Mouse (Mus musculus): Measurements from ENCODE around the gene Mybpc2.

Gene Mybpc2

GRCm38 (mm10) chr7:44523056-44523455, 1.4 kb downstream of the Mybpc2 start:
- no peaks in the 10 kb centered on the region for H3K27me3 ChIP-seq (ENCODE audit: control insufficient read depth, insufficient read depth, low read length, poor library complexity, severe bottlenecking)
- DNase-seq (ENCODE audit: low read depth, low spot score): no peak
- peaks cover 9% of the 10 kb centered on the region; the same call in 1 of the 2 replicates for H3K36me3 ChIP-seq (ENCODE audit: control insufficient read depth, insufficient read depth, low read length, poor library complexity, severe bottlenecking)

- H3K27me3 ChIP-seq (ENCODE audit: control insufficient read depth, insufficient read depth, low read length, poor library complexity, severe bottlenecking): no peaks in the 10 kb centered on the region
- no peaks in the 10 kb centered on the region for H3K36me3 ChIP-seq (ENCODE audit: control insufficient read depth, insufficient read depth, low read length, poor library complexity, severe bottlenecking)
- peak; percentile 86 for DNase-seq (ENCODE audit: low read depth, low spot score)
Observed at GRCm38 (mm10) chr7:44521710-44522109, 2.7 kb downstream of the Mybpc2 start.

- Histone ChIP-seq H3K36me3 (ENCODE audit: control insufficient read depth, insufficient read depth, low read length, poor library complexity, severe bottlenecking) (no peaks in the 10 kb centered on the region), H3K27me3 (ENCODE audit: control insufficient read depth, insufficient read depth, low read length, poor library complexity, severe bottlenecking) (no peaks in the 10 kb centered on the region)
- peak; percentile 54 for DNase-seq (ENCODE audit: low read depth, low spot score)
Observed at GRCm38 (mm10) chr7:44520990-44521389, 3.5 kb downstream of the Mybpc2 start.

- Histone ChIP-seq H3K36me3 (ENCODE audit: control insufficient read depth, insufficient read depth, low read length, poor library complexity, severe bottlenecking) (no peaks in the 10 kb centered on the region), H3K27me3 (ENCODE audit: control insufficient read depth, insufficient read depth, low read length, poor library complexity, severe bottlenecking) (no peaks in the 10 kb centered on the region)
- DNase-seq (ENCODE audit: low read depth, low spot score): peak; percentile 54
Observed at GRCm38 (mm10) chr7:44519240-44519913, 5.1 kb downstream of the Mybpc2 start.

GRCm38 (mm10) chr7:44507491-44507890, 17.0 kb downstream of the Mybpc2 start:
- H3K27me3 ChIP-seq (ENCODE audit: control insufficient read depth, insufficient read depth, low read length, poor library complexity, severe bottlenecking): no peaks in the 10 kb centered on the region
- no peak for DNase-seq (ENCODE audit: low read depth, low spot score)
- H3K36me3 ChIP-seq (ENCODE audit: control insufficient read depth, insufficient read depth, low read length, poor library complexity, severe bottlenecking): no peaks in the 10 kb centered on the region

- Histone ChIP-seq H3K36me3 (ENCODE audit: control insufficient read depth, insufficient read depth, low read length, poor library complexity, severe bottlenecking) (no peaks in the 10 kb centered on the region), H3K27me3 (ENCODE audit: control insufficient read depth, insufficient read depth, low read length, poor library complexity, severe bottlenecking) (no peaks in the 10 kb centered on the region)
- DNase-seq (ENCODE audit: low read depth, low spot score): peak; percentile 91
Observed at GRCm38 (mm10) chr7:44501563-44502115, 22.8 kb downstream of the Mybpc2 start.

- Histone ChIP-seq H3K36me3 (ENCODE audit: control insufficient read depth, insufficient read depth, low read length, poor library complexity, severe bottlenecking) (no peaks in the 10 kb centered on the region), H3K27me3 (ENCODE audit: control insufficient read depth, insufficient read depth, low read length, poor library complexity, severe bottlenecking) (no peaks in the 10 kb centered on the region)
- DNase-seq (ENCODE audit: low read depth, low spot score): no peak
Observed at GRCm38 (mm10) chr7:44500046-44500445, 24.4 kb downstream of the Mybpc2 start.

GRCm38 (mm10) chr7:44498922-44499321, 25.5 kb downstream of the Mybpc2 start:
- H3K27me3 ChIP-seq (ENCODE audit: control insufficient read depth, insufficient read depth, low read length, poor library complexity, severe bottlenecking): no peaks in the 10 kb centered on the region
- H3K36me3 ChIP-seq (ENCODE audit: control insufficient read depth, insufficient read depth, low read length, poor library complexity, severe bottlenecking): no peaks in the 10 kb centered on the region; the same call in 1 of the 2 replicates
- no peak for DNase-seq (ENCODE audit: low read depth, low spot score)

- no peak for DNase-seq (ENCODE audit: low read depth, low spot score)
- no peaks in the 10 kb centered on the region; the same call in 1 of the 2 replicates for H3K36me3 ChIP-seq (ENCODE audit: control insufficient read depth, insufficient read depth, low read length, poor library complexity, severe bottlenecking)
Observed at GRCm38 (mm10) chr7:44497361-44498055, 26.9 kb downstream of the Mybpc2 start.

GRCm38 (mm10) chr7:44496771-44497109, 27.7 kb downstream of the Mybpc2 start:
- no peak for DNase-seq (ENCODE audit: low read depth, low spot score)
- peaks cover 3% of the 10 kb centered on the region for H3K36me3 ChIP-seq (ENCODE audit: control insufficient read depth, insufficient read depth, low read length, poor library complexity, severe bottlenecking)
- no peaks in the 10 kb centered on the region for H3K27me3 ChIP-seq (ENCODE audit: control insufficient read depth, insufficient read depth, low read length, poor library complexity, severe bottlenecking)

More at GRCm38 (mm10) chr7:44497361-44498055, 26.9 kb downstream of the Mybpc2 start:
- H3K27me3 ChIP-seq (ENCODE audit: control insufficient read depth, insufficient read depth, low read length, poor library complexity, severe bottlenecking): no peaks in the 10 kb centered on the region

- Histone ChIP-seq H3K36me3 (ENCODE audit: control insufficient read depth, insufficient read depth, low read length, poor library complexity, severe bottlenecking) (peaks cover 5% of the 10 kb centered on the region), H3K27me3 (ENCODE audit: control insufficient read depth, insufficient read depth, low read length, poor library complexity, severe bottlenecking) (no peaks in the 10 kb centered on the region)
- peak; percentile 100 for DNase-seq (ENCODE audit: low read depth, low spot score)
Observed at GRCm38 (mm10) chr7:44495992-44496770, 28.3 kb downstream of the Mybpc2 start, which contains the start of the genes Emc10 and Fam71e1. Emc10 (minus strand) TSS chr7:44496529. Fam71e1 (plus strand) TSS chr7:44496581.

- DNase-seq (ENCODE audit: low read depth, low spot score): no peak
- no peaks in the 10 kb centered on the region for H3K27me3 ChIP-seq (ENCODE audit: control insufficient read depth, insufficient read depth, low read length, poor library complexity, severe bottlenecking)
- peaks cover 10% of the 10 kb centered on the region for H3K36me3 ChIP-seq (ENCODE audit: control insufficient read depth, insufficient read depth, low read length, poor library complexity, severe bottlenecking)
Observed at GRCm38 (mm10) chr7:44495086-44495485, 29.4 kb downstream of the Mybpc2 start.

- peaks cover 10% of the 10 kb centered on the region for H3K36me3 ChIP-seq (ENCODE audit: control insufficient read depth, insufficient read depth, low read length, poor library complexity, severe bottlenecking)
- no peaks in the 10 kb centered on the region for H3K27me3 ChIP-seq (ENCODE audit: control insufficient read depth, insufficient read depth, low read length, poor library complexity, severe bottlenecking)
- no peak for DNase-seq (ENCODE audit: low read depth, low spot score)
Observed at GRCm38 (mm10) chr7:44494681-44495080, 29.8 kb downstream of the Mybpc2 start.

- Histone ChIP-seq H3K36me3 (ENCODE audit: control insufficient read depth, insufficient read depth, low read length, poor library complexity, severe bottlenecking) (peaks cover 10% of the 10 kb centered on the region), H3K27me3 (ENCODE audit: control insufficient read depth, insufficient read depth, low read length, poor library complexity, severe bottlenecking) (no peaks in the 10 kb centered on the region)
- no peak for DNase-seq (ENCODE audit: low read depth, low spot score)
Observed at GRCm38 (mm10) chr7:44492166-44492826, 32.2 kb downstream of the Mybpc2 start.

Measured in splenic B cell, adult 2 months (primary cell).